Mouse (Mus musculus) MEL (cell line): ENCODE measurements around the gene Daam1. TPM values are rescaled to one million over a fixed set of nuclear protein-coding genes. Genes with fewer than 3 reads are reported as not detected.

Source experiments
- DNase-seq: peaks from one replicate; pipeline ENCODE4 v3.0.0; 2011; ENCODE audit warnings: low read depth, low spot score
- H3K27ac ChIP-seq: 2 replicates; pipeline ENCODE4 v1.5.1; 2012; ENCODE audit warnings: low read depth, mild to moderate bottlenecking, control low read depth, low read length, moderate library complexity; ENCODE audit not compliant: control insufficient read depth
- H3K27me3 ChIP-seq, 2 experiments: fragments of 150-350 bp in 1 of 2; sonication (generic) in 1 of 2; 2 replicates each; pipeline ENCODE4 v1.6.1; 2012; ENCODE audit warnings: low read length in 2 of 2, mild to moderate bottlenecking in 2 of 2, improper control_type of control experiment in 1 of 2, moderate library complexity in 1 of 2; ENCODE audit not compliant: insufficient read depth in 2 of 2, control insufficient read depth in 1 of 2
- H3K36me3 ChIP-seq, 2 experiments: 2 replicates each; pipeline ENCODE4 v1.6.1; 2012 to 2014; ENCODE audit warnings: low read length in 2 of 2, improper control_type of control experiment in 1 of 2, inconsistent platforms in 1 of 2, mild to moderate bottlenecking in 1 of 2; ENCODE audit not compliant: insufficient read depth in 2 of 2, control insufficient read depth in 1 of 2
- H3K4me1 ChIP-seq, 2 experiments: fragments of 150-350 bp in 1 of 2; sonication (generic) in 1 of 2; 2 replicates each; pipeline ENCODE4 v1.6.1; 2012; ENCODE audit warnings: low read length in 2 of 2, improper control_type of control experiment in 1 of 2, mild to moderate bottlenecking in 1 of 2; ENCODE audit not compliant: insufficient read depth in 2 of 2, control insufficient read depth in 1 of 2
- H3K4me3 ChIP-seq, 2 experiments: fragments of 150-350 bp in 1 of 2; sonication (generic) in 1 of 2; 2 replicates each; pipeline ENCODE4 v1.5.1; 2012; ENCODE audit warnings: low read depth in 2 of 2, low read length in 2 of 2, mild to moderate bottlenecking in 2 of 2, moderate library complexity in 2 of 2, control low read depth in 1 of 2, improper control_type of control experiment in 1 of 2; ENCODE audit not compliant: control insufficient read depth in 1 of 2, insufficient read depth in 1 of 2
- H3K79me2 ChIP-seq: 2 replicates; pipeline ENCODE4 v1.6.1; 2012; ENCODE audit warnings: mild to moderate bottlenecking, low read length, moderate library complexity; ENCODE audit not compliant: control insufficient read depth, poor library complexity, insufficient read depth
- H3K9ac ChIP-seq: 2 replicates; pipeline ENCODE4 v1.6.1; 2012; ENCODE audit warnings: low read depth, mild to moderate bottlenecking, control low read depth, low read length, moderate library complexity; ENCODE audit not compliant: control insufficient read depth, poor library complexity, severe bottlenecking
- H3K9me3 ChIP-seq: fragments of 150-350 bp; sonication (generic); replicated peaks from 2 replicates; pipeline ENCODE4 v1.6.1; 2012; ENCODE audit warnings: mild to moderate bottlenecking, low read length, improper control_type of control experiment, moderate library complexity; ENCODE audit not compliant: insufficient read depth
- CHD2 ChIP-seq: IDR thresholded peaks from 2 replicates; pipeline ENCODE4 v1.6.1; 2011; ENCODE audit warnings: low read length, improper control_type of control experiment
- ELF1 ChIP-seq: IDR thresholded peaks from 2 replicates; pipeline ENCODE4 v1.6.1; 2014; ENCODE audit warnings: low read depth, mild to moderate bottlenecking, inconsistent platforms, low read length, improper control_type of control experiment, moderate library complexity
- EP300 ChIP-seq, 2 experiments: IDR thresholded peaks; 2 replicates each; pipeline ENCODE4 v1.6.1; 2011; ENCODE audit warnings: improper control_type of control experiment in 2 of 2, low read length in 2 of 2, low read depth in 1 of 2, mild to moderate bottlenecking in 1 of 2
- ETS1 ChIP-seq: IDR thresholded peaks from 2 replicates; pipeline ENCODE4 v1.6.1; 2012; ENCODE audit warnings: low read depth, mild to moderate bottlenecking, inconsistent platforms, low read length, improper control_type of control experiment, moderate library complexity
- GABPA ChIP-seq: IDR thresholded peaks from 2 replicates; pipeline ENCODE4 v1.6.1; 2012; ENCODE audit warnings: low read depth, mild to moderate bottlenecking, inconsistent platforms, low read length, improper control_type of control experiment, moderate library complexity
- KAT2A ChIP-seq: conservative IDR thresholded peaks from 2 replicates; pipeline ENCODE4 v1.6.1; 2012; ENCODE audit warnings: low read depth, low read length, improper control_type of control experiment, inconsistent platforms
- MAFK ChIP-seq: IDR thresholded peaks from 2 replicates; pipeline ENCODE4 v1.6.1; 2011; ENCODE audit warnings: low read depth, mild to moderate bottlenecking, low read length, improper control_type of control experiment, borderline replicate concordance
- MAX ChIP-seq: IDR thresholded peaks from 2 replicates; pipeline ENCODE4 v1.6.1; 2011; ENCODE audit warnings: low read length, improper control_type of control experiment
- MAZ ChIP-seq: IDR thresholded peaks from 2 replicates; pipeline ENCODE4 v1.6.1; 2012; ENCODE audit warnings: low read depth, mild to moderate bottlenecking, inconsistent platforms, low read length, improper control_type of control experiment
- MEF2A ChIP-seq: IDR thresholded peaks from 2 replicates; pipeline ENCODE4 v1.6.1; 2014; ENCODE audit warnings: low read depth, mild to moderate bottlenecking, inconsistent platforms, low read length, improper control_type of control experiment; ENCODE audit not compliant: poor library complexity, insufficient replicate concordance, severe bottlenecking; ENCODE audit errors: extremely low read depth
- MYC ChIP-seq: IDR thresholded peaks from 2 replicates; pipeline ENCODE4 v1.6.1; 2011; ENCODE audit warnings: low read depth, mild to moderate bottlenecking, low read length, improper control_type of control experiment, moderate library complexity
- NRF1 ChIP-seq: IDR thresholded peaks from 2 replicates; pipeline ENCODE4 v1.6.1; 2014; ENCODE audit warnings: low read depth, mild to moderate bottlenecking, inconsistent platforms, low read length, improper control_type of control experiment, moderate library complexity; ENCODE audit not compliant: poor library complexity, insufficient read depth, severe bottlenecking
- POLR2A ChIP-seq, 2 experiments: IDR thresholded peaks; 2 replicates each; pipeline ENCODE4 v1.6.1; 2011 to 2012; ENCODE audit warnings: low read length in 2 of 2, mild to moderate bottlenecking in 2 of 2, control low read depth in 1 of 2, improper control_type of control experiment in 1 of 2, low read depth in 1 of 2, moderate library complexity in 1 of 2; ENCODE audit not compliant: control insufficient read depth in 1 of 2, insufficient read depth in 1 of 2, poor library complexity in 1 of 2
- POLR2AphosphoS2 ChIP-seq: IDR thresholded peaks from 2 replicates; pipeline ENCODE4 v1.6.1; 2011; ENCODE audit warnings: low read length, improper control_type of control experiment
- RAD21 ChIP-seq: IDR thresholded peaks from 2 replicates; pipeline ENCODE4 v1.6.1; 2011; ENCODE audit warnings: mild to moderate bottlenecking, low read depth, low read length, improper control_type of control experiment
- RCOR1 ChIP-seq: IDR thresholded peaks from 2 replicates; pipeline ENCODE4 v1.6.1; 2012; ENCODE audit warnings: low read depth, mild to moderate bottlenecking, inconsistent platforms, low read length, improper control_type of control experiment
- SMC3 ChIP-seq: IDR thresholded peaks from 2 replicates; pipeline ENCODE4 v1.6.1; 2011; ENCODE audit warnings: low read depth, low read length, improper control_type of control experiment
- TAL1 ChIP-seq: IDR thresholded peaks from 2 replicates; pipeline ENCODE4 v1.6.1; 2012; ENCODE audit warnings: mild to moderate bottlenecking, inconsistent platforms, low read length, moderate library complexity, mixed read lengths
- ZC3H11A ChIP-seq: IDR thresholded peaks from 2 replicates; pipeline ENCODE4 v1.6.1; 2012; ENCODE audit warnings: low read depth, mild to moderate bottlenecking, inconsistent platforms, low read length, improper control_type of control experiment
- ZMIZ1 ChIP-seq: IDR thresholded peaks from 2 replicates; pipeline ENCODE4 v1.6.1; 2012; ENCODE audit warnings: low read depth, mild to moderate bottlenecking, inconsistent platforms, low read length, improper control_type of control experiment, moderate library complexity
- ZNF384 ChIP-seq: IDR thresholded peaks from 2 replicates; pipeline ENCODE4 v1.6.1; 2012; ENCODE audit warnings: low read depth, mild to moderate bottlenecking, inconsistent platforms, low read length, improper control_type of control experiment
- polyA plus RNA-seq, 2 experiments: library from polyadenylated mRNA; stranded (reverse) in 1 of 2; unstranded in 1 of 2; fragments of >175 nt in 1 of 2; fragments of >200 nt in 1 of 2; gene quantifications; 2 replicates each; pipeline versions ENCODE4 v1.2.1 to v1.2.4; 2012; ENCODE audit warnings: low replicate concordance in 2 of 2, low read depth in 1 of 2; ENCODE audit not compliant: insufficient read length in 2 of 2, insufficient read depth in 1 of 2, missing spikeins in 1 of 2
- total RNA-seq: library from RNA; depleted of rRNA; stranded (reverse); fragments of 300-350 nt; gene quantifications from 2 replicates; pipeline ENCODE4 v1.2.3, GENCODE M21; 2012

Gene Daam1
- total and polyA plus RNA-seq, 3 experiments: 9.2 to 12.0 TPM; not detected in 1

DNA sequence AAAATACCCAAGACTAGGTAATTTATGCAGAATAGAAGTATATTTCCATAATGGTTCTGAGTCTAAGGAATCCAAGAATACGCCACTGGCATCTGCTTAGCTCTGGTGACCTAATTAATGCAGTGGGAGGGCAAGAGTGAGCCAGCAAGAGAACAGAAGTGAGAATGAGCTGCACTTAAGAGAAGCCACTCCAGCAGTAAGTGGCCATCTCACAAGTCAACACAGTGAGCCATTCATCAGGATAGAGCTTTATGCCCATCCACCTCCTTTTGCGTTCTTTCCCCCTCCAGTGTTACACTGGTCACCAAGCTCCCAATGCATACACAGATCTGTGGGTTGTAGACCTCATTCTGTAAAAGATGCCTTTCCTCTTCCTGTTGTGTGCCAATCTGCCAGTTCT is 37.8 kb upstream of the Daam1 start:
- DNase-seq: no peak
- no peak overlapping the region for H3K9ac ChIP-seq
- H3K36me3 ChIP-seq: no peaks in the 10 kb centered on the region
- H3K79me2 ChIP-seq: no peaks in the 10 kb centered on the region
- no peaks in the 10 kb centered on the region for H3K27me3 ChIP-seq
- no peaks in the 10 kb centered on the region for H3K4me1 ChIP-seq
- no peaks in the 10 kb centered on the region for H3K9me3 ChIP-seq
- H3K4me3 ChIP-seq: no peak overlapping the region
- H3K27ac ChIP-seq: no peak overlapping the region
- TF ChIP-seq POLR2A (IDR thresholded peaks at IDR 0.05; ENCODE audit: control insufficient read depth in 1 of 2, insufficient read depth in 1 of 2, low read depth in 1 of 2, low read length in 2 of 2, poor library complexity in 1 of 2) (no peak), RAD21 (no peak), MAZ (no peak), ZMIZ1 (no peak), ETS1 (no peak), CHD2 (no peak), ZNF384 (no peak), MAX (no peak), MYC (no peak), GABPA (no peak), ELF1 (no peak), SMC3 (no peak), TAL1 (no peak), RCOR1 (no peak), NRF1 (no peak), POLR2AphosphoS2 (no peak), KAT2A (no peak)

GRCm38 (mm10) chr12:71795626-71796025 is 35.3 kb upstream of the Daam1 start:
- Histone ChIP-seq H3K4me1 (no peaks in the 10 kb centered on the region), H3K4me3 (no peak overlapping the region), H3K27ac (no peak overlapping the region), H3K36me3 (no peaks in the 10 kb centered on the region), H3K27me3 (no peaks in the 10 kb centered on the region), H3K79me2 (no peaks in the 10 kb centered on the region), H3K9ac (no peak overlapping the region), H3K9me3 (no peaks in the 10 kb centered on the region)
- DNase-seq: no peak
- TF ChIP-seq MEF2A (no peak), CHD2 (no peak), KAT2A (no peak), NRF1 (no peak), MAX (no peak), ETS1 (no peak), ELF1 (no peak), ZC3H11A (no peak), EP300 (IDR thresholded peaks at IDR 0.05; ENCODE audit: low read depth in 1 of 2, low read length in 2 of 2) (no peak), MAFK (no peak)
- TF ChIP-seq, all 39 proteins: peak for 0
